Mouse (Mus musculus) spleen, embryonic (tissue): ENCODE data around the gene Upf2.
"Not testable (repeated sequence)": the region's sequence is repeated elsewhere in the genome, so short reads cannot be mapped to it uniquely, and the experiment has no call there.

ENCODE experiments used
- CTCF ChIA-PET: fragments of 350-600 bp; sonication (Branson Sonifier 250); formaldehyde crosslinking; loops from one replicate; lab custom pipeline; 2022; lab: Charles Lee

The Upf2 gene

DNA sequence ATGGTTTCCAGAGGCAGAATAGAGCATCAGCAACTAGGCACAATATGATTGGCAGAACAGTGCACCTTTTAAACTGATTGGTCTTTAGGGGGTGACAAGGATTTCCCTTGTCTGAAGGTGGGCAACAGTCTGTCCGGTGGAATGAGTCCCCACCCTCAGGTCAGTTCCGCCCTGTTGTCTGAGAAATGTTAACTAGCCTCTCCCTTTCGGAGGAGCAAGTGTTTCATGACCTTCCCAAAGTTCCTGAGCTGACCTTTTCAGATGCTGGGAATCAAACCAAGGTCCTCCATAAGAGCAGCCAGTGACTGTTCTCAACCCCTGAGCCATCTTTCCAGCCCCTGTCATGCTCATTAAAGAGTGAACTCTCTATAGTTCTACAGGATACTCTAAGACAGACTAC, 4.4 kb upstream of the Upf2 start:
- CTCF ChIA-PET: no interaction called here

DNA sequence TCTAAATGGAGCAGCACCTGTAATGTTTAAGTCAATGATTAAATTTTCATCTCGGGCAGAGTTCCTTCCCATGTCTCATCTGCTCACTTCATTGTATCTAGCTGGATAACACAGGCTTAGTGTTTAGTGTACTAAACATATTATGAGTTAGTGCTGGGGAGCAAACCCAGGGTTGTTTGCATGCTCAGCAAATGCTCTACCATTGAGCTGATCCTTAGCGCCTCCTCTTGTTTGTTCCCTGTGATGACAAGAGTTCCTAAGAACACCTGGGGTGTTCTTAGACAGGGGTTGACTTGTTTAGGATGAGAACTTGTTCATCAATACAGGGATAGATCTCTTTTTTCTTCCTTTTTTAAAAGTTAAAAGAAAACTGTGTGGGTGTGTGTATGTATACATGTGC, 2.3 kb upstream of the Upf2 start:
- CTCF ChIA-PET: no interaction called here

DNA sequence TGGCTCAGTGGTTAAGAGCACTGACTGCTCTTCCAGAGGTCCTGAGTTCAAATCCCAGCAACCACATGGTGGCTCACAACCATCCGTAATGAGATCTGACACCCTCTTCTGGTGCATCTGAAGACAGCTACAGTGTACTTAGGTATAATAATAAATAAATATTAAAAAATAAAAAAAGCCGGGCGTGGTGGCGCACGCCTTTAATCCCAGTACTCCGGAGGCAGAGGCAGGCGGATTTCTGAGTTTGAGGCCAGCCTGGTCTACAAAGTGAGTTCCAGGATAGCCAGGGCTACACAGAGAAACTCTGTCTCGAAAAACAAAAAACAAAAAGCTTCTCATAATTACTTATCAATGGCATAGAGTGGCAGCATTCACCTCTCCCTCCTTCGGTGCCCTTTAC, 1.4 kb upstream of the Upf2 start:
- CTCF ChIA-PET: interaction anchor here (0.6 to 0.8 kb wide), 3 partner anchors 54 to 274 kb away, joined by 3 to 11 read pairs (median 3); no protein-coding TSS in a partner anchor

DNA sequence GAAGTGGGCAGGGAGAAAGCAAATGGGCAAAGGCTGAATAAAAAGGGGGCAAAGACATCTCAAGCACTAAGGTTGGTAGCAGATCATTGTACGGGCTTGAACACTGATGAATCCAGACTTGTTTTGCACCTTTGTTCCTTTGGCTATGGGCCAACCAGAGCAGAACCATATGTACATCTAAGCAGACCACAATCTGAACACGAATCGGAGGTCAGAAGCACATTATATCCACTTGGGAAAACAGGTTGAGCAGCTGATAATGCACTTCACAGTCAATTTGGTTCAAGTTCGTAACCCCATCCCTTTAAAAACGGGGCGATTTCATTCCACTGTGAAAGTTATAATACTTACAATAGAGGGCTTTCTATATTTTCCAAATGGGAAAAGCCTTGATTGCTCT, 964 bp upstream of the Upf2 start:
- CTCF ChIA-PET: interaction anchor here (0.6 to 0.8 kb wide), 2 partner anchors 54 to 234 kb away, joined by 3 to 11 read pairs; no protein-coding TSS in a partner anchor

DNA sequence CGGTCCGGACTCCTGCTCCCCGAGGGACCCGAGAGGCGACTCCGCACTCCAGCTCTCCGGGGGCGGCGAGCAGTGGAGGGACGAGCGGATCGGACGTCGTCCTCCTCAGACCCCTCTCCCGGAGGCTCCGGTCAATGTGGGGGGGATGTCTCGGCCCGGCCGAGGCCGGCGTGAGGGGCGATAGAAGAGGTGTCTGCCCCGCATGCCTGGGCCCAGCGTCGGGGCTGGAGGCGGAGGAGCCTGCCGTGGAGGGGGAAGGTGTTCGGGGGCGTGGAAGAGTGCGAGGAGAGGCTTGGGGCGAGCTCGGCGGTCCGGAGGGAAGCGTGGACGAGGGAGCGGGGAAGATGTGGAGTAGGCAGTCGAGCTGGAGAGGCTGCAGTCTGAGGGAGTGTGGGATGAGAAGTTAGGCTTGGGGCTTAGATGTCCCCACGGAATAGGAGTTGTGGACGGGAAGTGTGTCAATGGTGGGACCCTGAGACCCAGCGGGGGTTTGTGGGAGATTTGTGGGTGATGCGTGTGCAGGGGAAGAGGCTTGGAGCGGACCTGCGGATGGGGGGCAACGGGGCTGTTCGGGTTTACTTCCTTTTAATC, 447 bp downstream of the Upf2 start:
- CTCF ChIA-PET: no interaction called here

DNA sequence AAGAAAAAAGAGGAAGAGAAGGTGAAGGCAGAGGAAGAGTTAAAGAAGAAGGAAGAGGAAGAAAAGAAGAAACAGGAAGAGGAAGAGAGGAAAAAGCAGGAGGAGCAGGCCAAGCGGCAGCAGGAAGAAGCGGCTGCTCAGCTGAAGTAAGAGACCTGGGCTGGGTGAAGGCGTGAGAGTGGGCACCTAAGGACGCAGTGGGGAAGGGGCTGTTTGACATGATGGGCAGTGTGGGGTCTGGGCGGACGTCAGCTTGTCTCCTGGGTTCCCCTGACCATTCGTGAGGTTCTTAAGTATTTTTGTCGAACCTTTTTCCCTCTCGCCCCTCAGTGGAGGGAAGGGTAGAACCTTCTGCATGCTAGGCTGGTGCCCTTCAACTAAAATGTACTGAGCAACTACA, 6.4 kb downstream of the Upf2 start:
- CTCF ChIA-PET: no interaction called here

DNA sequence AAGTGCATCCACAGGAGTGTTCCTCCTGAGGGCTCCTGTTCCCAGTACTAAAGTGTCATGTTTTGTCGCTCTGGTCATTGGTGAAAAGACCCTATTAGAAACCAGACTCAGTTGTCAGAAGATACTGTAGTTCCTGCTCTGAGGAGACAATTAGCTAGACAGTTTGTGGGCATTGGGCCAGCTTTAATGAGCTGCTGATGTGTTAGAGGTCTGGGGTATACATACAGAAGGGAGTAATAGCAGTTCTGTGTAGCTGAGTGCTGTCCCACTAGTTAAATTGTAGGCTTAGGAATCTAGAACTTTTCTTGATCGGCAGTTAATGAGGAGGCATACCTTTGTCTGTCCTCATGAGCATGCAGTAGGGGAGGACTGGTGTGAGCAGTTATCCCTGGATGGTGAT, 11.0 kb downstream of the Upf2 start:
- CTCF ChIA-PET: no interaction called here

DNA sequence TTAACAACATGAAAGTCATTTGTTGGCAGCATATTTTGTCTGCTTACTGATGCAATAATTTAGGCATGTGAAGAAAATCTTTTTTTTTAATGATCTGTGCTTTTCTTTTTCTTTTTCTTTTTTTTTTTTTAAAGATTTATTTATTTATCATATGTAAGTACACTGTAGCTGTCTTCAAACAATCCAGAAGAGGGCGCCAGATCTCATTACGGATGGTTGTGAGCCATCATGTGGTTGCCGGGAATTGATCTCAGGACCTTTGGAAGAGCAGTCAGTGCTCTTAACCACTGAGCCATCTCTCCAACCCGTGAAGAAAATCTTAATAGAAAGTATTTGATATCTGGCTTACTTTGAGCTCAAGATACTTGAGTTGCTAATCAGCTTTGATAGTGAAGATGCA, 12.5 kb downstream of the Upf2 start:
- CTCF ChIA-PET: interaction anchor here (0.6 kb wide), 1 partner anchor 353 kb away, joined by 7 read pairs; no protein-coding TSS in a partner anchor

DNA sequence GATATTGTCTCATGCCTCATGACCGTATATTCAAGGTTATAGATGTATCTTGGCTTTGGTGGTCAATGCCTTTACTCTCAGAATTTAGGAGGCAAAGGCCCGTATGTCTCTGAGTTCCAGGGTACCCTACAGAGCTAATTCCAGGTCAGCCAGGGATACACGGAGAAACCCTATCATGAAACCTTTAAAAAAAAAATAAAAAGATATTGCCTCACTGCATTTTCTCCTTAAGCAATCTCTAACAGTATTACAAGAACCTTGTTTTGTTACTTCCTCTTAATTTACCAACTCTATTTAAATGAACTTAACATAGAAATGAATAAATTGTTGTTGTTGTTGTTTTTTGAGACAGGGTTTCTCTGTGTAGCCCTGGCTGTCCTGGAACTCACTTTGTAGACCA, 14.7 kb downstream of the Upf2 start:
- CTCF ChIA-PET: no interaction called here

DNA sequence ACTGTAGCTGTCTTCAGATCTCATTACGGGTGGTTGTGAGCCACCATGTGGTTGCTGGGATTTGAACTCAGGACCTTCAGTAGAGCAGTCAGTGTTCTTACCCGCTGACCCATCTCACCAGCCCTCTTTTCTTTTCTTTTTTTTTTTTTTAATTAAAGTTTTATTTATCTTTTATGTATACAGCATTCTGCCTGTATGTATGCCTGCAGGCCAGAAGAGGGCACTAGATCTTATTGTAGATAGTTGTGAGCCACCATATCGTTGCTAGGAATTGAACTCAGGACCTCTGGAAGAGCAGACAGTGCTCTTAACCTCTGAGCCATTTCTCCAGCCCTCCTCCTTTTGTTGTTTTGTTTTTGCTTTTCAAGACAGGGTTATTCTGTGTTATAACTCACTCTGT, 19.4 kb downstream of the Upf2 start:
- CTCF ChIA-PET: not testable (repeated sequence)

DNA sequence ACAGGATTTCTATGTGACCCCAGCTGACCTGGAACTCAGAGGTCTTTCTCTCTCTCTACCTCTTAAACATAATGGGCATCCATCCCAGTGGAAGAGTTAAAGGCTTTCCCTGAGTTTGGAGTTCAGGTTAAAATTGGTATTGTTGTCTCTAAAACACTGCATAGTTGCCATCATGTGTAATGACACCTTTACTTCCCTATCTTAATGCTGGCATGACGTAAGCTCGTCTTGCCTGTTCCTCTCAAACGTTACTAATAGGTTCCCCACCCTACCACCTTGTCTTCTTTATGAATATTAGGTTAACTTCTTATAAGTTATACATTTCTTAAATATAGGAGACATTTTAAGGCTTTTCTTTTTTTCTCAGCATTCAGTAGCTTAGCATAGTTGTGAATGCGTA, 26.3 kb downstream of the Upf2 start:
- CTCF ChIA-PET: no interaction called here

DNA sequence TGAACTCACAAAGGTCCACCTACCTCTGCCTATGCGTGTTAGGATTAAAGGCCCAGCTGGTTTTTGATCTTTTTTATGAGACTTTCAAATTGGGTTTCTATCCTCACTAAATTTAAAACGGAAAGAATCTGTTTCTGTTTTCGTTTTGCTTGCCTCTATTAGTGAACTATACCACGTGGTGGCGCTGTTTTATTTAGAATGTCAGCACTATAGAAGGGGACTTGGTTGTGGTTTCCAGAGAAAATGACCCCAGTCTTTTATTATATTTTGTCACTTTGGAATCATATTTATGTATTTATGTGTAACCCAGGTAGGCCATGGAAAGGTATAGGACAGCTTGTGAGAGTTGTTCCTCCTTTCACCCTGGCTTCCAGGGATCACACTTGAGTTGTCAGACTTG, 44.3 kb downstream of the Upf2 start:
- CTCF ChIA-PET: interaction anchor here (1.0 kb wide), 1 partner anchor 93 kb away, joined by 3 read pairs; no protein-coding TSS in a partner anchor

DNA sequence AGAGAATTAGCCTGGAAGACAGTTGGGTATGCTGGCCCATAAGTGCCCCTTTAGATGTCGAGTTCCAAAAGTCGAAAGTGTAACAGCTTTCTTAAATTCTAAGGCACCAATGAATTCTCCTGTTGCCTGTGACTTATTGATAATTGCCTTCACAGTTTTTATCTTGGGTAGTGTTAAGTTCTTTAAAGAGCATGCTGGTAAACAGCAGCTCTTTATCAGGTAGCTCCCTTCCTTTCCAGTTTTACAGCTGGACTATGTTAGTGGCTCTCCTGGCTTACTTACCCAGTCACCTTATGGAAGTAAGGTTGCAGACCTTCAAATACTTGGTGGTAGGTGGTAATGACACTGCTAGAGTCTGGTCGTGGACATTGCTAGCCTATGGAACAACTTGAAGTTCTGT, 52.7 kb downstream of the Upf2 start:
- CTCF ChIA-PET: interaction anchor here (0.5 kb wide), 1 partner anchor 143 kb away, joined by 3 read pairs; no protein-coding TSS in a partner anchor

DNA sequence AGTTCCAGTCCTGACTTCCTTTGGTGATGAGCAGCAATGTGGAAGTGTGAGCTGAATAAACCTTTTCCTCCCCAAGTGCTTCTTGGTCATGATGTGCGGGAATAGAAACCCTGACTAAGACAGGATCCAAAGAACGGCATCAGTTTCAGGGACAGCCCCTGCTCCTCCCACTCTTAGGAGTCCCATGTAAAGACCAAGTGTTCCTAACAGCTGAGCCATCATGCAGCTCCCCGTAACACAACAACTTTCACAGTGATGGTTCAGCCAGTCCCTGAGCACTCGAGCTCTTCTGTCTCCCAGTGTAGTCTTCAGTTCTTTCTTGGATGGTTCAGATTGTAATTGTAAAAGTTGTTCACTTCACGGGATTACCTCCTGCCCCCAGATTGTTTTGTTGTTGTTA, 63.3 kb downstream of the Upf2 start:
- CTCF ChIA-PET: no interaction called here

DNA sequence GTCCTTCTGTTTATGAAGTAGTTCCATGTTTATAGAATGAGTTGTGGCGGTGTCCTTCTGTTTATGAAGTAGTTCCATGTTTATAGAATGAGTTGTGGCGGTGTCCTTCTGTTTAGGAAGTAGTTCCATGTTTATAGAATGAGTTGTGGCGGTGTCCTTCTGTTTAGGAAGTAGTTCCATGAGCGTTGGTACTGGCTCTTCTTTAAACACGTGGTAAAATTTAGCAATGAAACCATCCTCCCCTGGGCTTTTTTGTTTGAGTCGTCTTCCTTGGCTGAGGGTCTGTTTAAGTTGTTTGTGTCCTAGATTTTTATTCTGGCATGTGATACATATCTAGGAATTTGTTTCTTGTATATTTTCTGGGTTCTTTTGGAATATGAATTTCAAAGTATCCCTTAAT, 63.9 kb downstream of the Upf2 start:
- CTCF ChIA-PET: not testable (repeated sequence)

DNA sequence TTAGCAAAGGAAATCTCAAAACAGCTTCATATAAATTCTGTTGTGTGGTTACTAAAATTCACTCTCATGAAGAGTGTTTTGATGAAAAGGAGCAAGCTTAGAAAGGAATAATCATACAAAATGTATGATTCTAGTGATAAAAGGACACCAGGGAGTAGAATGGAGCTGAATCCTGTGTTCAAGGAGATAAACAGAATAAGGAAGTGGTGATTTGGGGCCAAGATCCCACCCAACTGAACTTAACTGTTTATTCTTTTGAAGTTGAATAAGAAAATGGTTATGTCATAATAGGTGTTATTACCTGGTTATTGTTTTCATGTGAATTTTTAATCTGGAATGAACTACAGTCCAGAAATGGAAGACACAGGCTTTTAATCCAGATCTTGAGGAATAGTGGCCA, 69.3 kb downstream of the Upf2 start:
- CTCF ChIA-PET: no interaction called here

DNA sequence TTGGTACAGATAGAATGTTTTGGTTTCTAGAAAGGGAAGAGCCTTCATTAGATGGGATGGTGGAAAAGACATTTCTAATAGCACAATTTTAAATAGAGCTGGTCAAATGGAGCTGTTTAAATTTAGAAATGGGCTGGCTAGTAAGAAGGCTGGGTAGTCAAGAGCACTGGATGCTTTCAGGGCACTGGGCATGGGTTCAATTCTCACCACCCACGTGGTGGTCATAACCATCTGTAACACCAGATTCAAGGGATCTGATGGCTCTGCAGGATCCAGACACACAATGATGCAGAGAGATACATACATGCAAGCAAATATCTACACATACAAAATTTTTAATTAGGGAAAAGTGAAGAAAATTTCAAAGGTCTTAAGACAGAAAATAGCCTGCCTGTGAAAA, 91.4 kb downstream of the Upf2 start:
- CTCF ChIA-PET: no interaction called here

DNA sequence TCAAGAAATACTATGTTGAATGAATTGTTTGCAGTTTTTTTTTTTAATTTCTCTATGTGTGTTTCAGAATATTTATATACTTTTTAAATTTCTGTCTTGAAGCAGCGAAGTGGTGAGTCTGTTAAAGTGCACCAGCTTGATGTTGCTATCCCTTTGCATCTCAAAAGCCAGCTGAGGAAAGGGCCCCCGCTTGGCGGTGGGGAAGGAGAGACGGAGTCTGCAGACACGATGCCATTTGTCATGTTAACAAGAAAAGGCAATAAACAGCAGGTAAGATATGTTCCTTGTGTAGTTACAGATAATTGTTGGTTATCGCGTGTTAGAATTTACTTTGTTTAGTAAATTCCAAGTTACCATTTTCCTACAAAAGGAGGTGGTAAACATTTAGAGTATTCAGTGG, 95.5 kb downstream of the Upf2 start:
- CTCF ChIA-PET: no interaction called here

DNA sequence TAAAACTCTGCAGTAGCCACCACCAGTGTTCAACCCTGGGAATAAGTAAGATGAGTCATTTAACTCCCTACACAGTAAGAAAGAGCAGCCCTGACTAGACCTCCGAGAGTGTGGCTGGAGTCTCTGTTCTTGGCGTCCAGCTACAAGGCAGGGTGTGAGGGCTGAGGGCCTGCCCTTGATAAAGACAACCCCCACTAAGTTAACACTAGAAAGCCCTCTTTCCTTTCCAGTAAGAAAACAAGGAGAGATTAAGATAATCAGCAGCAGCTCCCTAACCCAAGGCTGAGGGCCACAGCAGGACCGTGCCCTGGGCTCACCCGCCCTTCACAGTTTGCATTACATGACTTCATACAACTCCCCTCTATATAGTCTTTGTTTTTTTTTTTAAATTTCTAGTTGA, 97.3 kb downstream of the Upf2 start:
- CTCF ChIA-PET: interaction anchor here (0.6 kb wide), 1 partner anchor 479 kb away, joined by 3 read pairs; no protein-coding TSS in a partner anchor

DNA sequence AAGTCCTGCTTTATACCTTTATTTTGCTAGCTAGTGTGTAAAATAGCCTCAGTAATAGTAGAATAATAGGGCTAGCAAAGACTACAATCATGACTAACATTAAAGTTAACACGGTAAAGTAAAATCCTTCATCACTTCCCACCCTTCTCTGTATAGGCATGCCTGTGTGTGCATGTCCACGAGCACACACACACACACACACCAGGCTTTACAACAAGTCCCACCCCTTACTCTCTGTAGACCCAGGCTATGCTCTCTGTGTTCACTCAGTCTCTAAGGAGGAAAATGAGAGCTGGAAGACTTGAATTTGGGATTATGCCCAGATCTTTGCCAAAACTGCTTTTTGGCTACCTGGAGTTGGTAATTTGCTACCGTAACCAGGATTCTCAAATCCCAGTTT, 97.7 kb downstream of the Upf2 start:
- CTCF ChIA-PET: no interaction called here

DNA sequence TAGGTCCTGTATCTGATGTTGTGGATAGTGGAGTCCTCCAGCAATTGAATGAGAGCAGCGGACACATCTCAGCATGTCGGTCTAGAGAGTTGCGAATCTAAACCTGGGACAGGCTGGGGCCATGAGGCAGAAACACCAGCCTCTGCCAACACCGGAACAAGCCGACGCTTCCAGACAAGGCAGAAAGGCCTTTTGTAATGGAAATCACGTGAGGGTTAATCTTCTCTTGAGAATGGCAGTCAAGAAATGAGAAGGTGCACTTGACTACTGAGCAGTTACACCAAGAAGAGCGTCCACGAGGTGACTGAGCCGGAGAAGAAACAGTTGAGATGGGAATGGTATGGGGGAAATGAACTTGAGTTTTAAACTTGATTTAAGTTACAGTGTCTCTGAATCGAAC, 104.2 kb downstream of the Upf2 start:
- CTCF ChIA-PET: no interaction called here

DNA sequence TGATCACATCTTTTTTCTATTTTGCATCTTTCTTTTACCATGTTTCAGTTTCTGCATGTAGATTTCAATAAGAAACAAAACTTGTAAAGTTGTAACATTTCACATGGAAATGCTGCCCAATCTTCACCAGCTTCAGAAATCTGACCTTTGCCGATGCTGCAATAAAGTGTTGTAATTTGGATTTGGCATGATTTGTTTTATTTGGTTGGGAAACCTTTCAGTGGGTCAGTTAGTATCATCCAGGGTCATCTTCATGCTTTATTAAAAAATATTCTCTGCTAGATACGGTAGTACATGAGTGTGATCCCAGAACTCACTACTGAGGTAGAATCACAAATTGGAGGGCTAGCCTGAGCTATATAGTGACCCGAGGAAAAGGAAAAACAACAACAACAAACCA, 105.2 kb downstream of the Upf2 start:
- CTCF ChIA-PET: no interaction called here

DNA sequence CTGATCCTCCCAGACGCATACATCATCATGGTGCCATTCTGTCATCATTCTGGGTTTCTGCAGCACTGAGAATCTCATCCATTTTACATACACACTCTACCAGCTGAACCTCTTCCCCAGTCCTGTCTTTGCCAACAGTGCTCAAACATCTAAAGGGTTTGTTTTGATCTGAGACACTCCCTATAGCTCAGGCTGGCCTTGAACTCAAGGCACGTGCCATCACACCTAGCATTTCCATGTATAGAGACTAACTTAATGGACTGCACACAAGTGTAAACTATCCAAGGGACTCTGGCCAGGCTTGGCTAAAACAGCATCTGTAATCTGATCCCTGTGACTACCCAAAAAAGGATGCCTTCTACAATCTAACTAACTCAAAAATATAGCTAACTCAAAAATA, 108.0 kb downstream of the Upf2 start:
- CTCF ChIA-PET: no interaction called here
